Mouse (Mus musculus) megakaryocyte, adult 5-6 weeks (primary cell): ENCODE results near the gene Chchd2. TPM values are rescaled to one million over a fixed set of nuclear protein-coding genes. Genes with fewer than 3 reads are reported as not detected.

Experiments
- ATAC-seq: 2 replicates; pipeline ENCODE4 v1.8.0; 2016; ENCODE audit warnings: mild to moderate bottlenecking, inconsistent platforms; ENCODE audit not compliant: poor library complexity, severe bottlenecking
- total RNA-seq, 2 experiments: library from RNA; stranded (forward) in 1 of 2; stranded (reverse) in 1 of 2; fragments of 153-499, 151-499 nt in 1 of 2; fragments of 221-1000, 200-1000 nt in 1 of 2; gene quantifications; 2 replicates each; pipeline versions ENCODE4 v1.2.3 to v1.2.4; 2015 to 2017

The Chchd2 gene
- total RNA-seq, 2 experiments from 2014 or later, result 123 to 270 TPM

DNA sequence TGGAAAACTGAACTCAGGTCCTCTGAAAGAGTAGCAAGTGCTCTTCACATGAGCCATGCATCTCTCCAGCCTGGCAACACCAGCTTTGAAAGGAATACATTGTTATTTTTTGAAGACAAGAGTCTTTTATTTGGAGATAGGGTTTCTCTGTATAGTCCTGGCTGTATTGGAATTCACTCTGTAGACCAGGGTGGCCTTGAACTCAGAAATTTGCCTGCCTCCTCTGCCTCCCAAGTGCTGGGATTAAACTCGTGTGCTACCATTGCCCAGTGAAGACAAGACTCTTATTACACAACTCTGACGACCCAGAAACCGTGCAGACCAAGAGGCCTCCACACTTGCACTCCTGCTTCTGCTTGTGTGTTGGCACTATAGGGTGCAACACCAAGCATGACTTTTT lies 7.4 kb downstream of the Chchd2 start:
- no peak for ATAC-seq

DNA sequence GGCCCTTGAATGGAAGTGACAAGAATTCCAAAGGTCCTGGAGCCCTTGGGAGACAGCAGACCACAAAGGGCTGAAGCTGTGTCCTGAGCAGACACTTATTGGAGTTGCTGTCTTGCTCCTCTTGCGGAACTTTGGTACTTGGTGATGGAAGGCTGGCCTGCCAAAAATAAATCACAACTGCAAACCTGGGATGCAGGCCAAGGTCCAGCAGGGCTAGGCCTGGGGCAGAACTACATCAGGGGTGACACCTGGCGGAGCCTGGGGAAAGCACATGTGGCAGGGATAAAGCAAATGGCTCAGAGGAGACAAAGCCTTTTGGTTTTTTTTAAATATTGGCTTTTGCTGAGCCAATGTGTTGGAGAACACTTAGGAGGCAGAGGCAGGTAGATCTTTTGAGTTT lies 8.3 kb downstream of the Chchd2 start:
- 0 out of 2 replicates have a peak, but pooled peaks have one; percentile 24 for ATAC-seq

DNA sequence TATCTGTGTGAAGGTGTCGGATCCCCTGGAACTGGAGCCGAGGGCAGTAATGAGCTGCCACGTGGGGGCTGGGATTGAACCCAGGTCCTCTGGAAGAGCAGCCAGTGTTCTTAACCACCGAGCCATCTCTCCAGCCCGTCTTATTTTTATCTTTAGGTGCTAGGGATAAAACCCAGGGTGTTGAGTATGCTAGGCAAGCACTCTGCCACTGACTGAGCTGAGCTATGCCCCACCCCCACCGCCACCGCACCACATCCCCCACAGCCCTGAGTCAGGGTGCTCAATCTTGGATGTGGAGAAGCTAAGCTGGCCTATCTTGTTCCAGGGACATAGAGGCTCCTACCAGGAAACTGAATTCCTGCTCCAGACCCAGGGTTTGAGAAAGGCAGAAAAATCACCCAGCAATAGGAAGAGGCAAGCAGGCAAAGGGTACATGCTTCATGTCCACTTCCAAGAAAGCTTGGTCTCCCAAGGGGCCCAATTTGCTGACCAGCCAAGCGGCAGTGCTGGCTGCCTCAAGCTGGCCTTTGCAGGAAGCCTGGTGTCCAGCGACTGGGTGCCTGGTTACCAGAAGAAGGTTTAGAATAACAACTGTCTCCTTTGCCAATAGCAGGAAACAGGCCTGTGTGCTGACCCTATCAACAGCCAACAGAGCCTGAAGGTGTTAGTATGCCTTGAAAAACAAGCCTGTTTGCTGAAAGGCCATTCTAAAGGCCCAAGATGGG lies 9.4 kb downstream of the Chchd2 start:
- ATAC-seq, result no peak

DNA sequence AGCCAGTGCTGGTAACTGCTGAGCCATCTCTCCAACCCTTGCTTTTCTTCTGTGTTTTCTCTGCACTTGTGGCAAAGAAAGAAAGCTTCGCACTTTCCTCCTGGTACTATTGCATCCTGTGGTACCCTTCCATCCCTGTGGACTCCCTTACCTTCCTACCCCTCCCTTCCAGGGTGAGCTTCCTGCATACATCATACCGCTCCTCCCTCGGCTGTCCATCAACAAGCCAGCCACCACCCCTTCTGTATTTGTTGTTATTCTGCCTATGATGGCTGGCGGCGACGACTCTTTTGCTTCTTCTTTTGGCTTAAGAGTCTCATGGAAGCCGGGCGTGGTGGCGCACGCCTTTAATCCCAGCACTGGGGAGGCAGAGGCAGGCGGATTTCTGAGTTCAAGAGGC lies 12.2 kb downstream of the Chchd2 start:
- no peak for ATAC-seq

DNA sequence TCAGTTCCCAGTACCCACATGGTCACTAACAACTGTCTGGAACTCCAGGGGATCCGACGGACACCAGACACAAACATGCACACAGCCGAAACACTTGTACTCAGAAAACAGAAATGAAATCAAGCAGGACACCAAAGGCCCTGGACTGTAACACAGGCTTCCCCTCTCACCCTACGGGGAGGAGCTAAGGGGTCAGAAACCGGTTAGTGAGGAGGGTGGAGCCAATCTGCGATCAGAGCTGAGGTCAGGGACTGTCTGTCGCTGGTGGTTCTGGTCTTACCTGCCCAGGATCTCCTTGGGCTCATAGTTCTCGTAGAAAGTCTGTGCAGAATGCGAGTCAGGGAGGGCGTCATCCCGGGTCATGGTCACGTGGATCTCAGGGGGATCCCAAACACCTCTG lies 13.3 kb downstream of the Chchd2 start:
- no peak for ATAC-seq

DNA sequence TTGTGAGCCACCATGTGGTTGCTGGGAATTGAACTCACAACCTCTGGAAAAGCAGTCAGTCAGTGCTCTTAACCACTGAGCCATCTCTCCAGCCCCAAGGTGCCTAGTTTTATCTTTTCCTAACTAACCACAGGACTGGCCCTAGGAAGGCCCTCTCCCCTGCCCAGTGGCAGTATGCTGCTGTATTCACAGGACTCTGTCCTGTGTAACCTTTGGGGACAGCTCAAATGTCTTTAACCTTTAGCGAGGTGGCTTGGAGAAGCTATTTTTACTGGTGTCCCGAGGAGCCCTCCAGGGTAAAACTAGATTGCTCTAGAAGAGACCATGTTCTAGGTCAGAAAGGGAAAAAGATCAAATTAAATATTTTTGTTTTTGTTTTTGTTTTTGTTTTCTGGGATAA lies 16.0 kb downstream of the Chchd2 start:
- ATAC-seq, result no peak

DNA sequence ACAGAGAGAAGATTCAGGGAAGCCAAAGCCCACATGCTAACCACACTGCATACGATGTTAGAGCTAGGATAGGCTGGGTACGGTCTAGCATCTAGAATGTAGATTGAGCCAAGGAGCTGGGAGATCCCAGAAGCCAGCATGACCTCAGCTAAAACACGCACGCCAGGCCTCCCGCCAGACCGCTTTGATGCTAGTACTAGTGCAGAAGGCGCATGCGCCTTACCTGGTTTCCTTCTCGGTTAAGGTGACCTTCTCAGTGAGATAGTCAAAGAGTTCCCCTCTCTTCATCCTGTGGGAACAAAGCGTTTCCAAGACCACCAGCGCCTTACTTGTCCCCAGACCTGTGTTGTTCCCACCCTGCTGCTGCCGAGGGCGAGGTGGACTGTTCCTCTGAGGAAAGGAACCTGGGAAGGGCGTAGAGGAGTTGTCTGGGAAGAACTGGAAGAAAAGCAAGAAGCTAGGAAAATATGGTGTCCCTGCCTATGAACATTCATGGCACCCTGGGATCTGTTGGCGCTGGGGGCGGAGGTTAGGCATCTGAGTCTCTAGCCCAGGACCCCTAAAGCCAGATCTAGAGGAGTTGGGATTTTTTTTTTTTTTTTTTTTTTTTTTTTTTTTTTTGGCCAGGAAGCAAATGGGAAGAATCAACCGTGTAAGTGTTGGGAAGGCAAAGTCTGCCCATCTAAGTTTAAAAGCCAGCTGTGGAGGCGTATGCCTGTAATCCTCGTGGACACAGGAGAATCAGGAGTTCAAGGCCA lies 17.9 kb downstream of the Chchd2 start:
- ATAC-seq, result no peak

DNA sequence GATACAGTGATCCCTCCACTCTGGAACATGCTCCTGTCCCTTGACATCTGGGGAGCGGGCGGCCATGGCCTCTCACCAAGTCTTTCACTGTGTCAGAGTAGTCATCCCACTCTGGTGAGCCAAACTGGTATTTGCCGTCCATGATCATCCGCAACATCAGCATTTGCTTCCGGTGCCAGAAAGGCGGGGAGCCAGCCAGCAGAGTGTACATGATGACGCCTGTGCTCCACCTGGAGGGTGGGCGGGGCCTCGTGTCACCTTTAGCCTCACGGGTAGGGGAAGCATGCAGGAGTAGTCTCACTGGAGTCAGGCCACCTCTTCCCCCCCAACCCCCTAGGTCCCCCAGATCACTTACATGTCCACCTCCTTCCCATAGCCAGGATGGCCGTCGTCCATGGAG lies 21.4 kb downstream of the Chchd2 start:
- no peak for ATAC-seq

DNA sequence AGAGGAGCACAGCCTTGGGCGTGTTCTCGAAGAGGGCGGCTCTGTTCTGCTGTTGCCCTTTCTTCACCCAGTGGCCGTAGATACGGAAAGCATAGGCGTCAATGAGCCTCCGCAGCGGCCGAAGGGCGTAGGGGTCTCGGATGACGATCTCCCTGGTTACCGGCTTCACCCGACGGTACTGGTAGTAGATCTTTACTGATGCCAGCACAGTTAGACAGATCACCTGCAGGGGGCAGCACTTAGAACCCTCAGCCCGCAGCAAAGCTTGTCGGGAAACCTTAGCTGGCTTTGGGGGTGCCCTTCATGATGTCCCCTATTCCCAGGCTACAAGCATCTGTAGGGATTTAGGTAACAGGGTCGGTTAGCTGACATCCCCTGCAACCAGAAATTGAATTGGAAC lies 22.8 kb downstream of the Chchd2 start:
- peak; percentile 49; the same call in 1 of the 2 replicates for ATAC-seq

DNA sequence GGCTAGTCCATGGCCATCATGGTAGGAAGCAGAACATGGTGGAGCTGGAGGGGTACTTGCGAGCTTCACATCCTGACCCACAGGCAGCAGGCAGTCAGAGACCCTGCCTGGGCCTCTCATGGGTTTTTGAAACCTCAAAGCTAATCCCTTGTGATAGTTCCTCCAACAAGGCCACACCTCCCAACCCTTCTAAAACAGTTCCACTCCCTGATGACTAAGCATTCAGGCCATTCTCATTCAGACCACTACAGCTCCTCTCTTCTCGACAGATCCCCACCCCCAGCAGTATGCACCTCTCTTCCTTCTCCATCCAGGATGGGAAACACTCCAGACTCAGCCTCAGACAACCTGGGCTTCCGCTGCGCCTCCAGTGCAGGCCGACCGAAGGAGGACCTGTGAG lies 24.9 kb downstream of the Chchd2 start:
- ATAC-seq, result no peak

DNA sequence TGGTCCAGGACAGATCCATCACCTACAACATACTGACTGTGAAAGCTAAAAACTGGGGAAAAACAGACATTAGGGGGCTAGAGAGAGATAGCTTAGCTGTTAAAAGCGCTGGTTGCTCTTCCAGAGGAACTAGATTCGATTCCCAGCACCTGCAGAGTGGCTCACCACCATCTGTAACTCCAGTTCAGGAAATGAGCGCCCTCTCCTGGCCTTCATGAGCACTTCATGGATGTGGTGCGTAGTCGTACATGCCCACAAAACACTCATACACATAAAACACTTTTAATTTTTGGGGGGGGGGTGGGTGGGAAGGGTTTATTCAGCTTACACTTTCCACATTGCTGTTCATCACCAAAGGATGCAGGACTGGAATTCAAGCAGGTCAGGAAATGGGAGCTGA lies 30.9 kb downstream of the Chchd2 start:
- no peak for ATAC-seq

DNA sequence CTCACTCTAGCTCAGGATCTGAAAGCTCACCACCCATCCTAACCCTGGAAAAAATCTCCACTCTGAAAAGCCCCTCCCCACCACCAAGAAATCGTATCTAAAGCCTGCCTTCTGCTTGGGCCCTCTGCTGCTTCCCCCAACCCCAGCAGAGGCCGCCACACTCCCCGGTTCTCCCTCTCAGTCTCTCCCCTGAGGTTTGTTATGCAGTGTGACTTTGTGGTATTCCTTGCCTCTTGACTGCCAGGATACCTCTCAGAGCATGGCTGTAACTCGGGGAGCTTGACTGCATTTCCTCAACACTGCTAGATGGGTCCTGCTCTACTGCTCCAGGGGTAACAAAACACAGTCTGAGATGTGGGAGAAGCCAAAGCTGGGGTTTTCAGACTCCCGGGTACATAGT lies 32.1 kb downstream of the Chchd2 start:
- no peak for ATAC-seq

DNA sequence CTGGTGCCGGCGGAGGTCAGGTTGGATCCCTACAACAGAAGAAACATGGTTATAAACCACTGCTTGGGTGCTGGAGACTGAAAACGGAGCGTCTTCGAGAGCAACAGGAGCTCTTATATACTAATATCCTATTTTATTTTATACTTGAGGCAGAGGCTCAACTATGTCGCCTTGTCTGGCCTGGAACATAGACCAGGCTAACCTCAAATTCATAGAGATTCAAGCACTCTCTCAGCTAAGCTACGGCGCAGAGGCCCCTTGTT lies 39.8 kb downstream of the Chchd2 start:
- 0 out of 2 replicates have a peak, but pooled peaks have one; percentile 15 for ATAC-seq

DNA sequence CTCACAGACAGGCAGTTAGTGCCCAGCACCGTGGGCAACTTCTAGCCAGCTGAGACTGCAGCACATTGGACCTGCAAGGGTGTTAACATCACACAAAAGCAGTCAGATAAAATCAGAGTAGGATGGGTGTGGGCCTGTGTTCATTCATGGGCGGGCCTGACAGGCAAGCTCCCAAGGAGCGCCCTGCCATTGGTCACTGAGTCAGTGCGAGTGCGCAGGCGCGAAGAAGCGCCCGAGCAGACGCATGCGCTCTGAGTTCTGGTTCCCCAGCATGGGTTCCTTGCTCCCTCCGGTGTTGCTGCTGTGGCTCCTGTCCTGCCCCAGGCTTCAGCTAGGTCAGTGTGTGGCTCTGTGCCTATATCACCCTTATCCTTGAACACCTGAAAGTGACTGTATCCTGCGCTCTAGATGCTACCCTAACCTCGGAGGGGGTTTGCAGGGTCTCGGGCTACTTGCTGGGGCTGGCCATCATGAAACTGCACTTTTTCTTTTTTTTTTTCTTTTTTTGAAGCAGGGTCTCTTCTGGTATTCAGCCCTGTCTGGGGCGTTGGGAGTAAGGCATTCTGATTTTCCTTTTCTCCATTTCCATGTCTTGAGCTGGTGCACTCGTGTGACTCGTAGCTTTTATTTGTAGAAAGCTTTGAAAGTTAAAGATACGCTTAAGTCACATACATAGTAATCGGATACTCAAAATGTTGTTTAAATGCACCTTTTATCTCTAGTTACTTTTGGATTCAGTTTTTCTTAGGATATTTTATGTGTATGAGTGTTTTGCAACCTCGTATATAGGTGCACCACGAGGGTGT lies 40.3 kb downstream of the Chchd2 start, which contains the start of gene Sumf2:
Gene Sumf2, plus strand, starts transcription at position 235 of the 806 bp plus-strand sequence.
- peak; percentile 98 for ATAC-seq

DNA sequence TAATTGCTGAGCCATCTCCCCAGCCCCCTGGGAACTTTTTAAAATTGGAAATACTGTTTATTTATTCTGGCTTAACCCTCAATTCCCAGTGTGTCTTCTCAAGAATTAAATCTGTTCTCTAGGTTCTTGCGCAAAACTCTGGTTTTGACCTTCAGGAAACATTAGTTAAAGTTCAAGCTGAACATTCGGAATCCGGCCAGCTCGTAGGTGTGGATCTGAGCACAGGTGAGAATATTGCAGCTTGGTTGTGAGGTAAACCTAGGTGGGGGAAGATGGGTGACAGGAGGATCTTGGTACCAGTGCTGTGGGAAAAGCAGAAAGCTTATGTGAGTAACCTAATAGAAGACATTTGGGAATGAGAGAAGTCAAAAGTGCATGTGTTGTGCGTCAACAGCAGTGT lies 42.4 kb downstream of the Chchd2 start:
- no peak for ATAC-seq

Other genes starting within 250 kb of the Chchd2 start
- gene Zfp11, start 217.4 kb downstream of the Chchd2 start, total RNA-seq (2015), result 1.7 and 2.0 TPM in 2 replicates
- 1.5 and 1.6 TPM in 2 replicates for gene Zfp11, start 217.4 kb downstream of the Chchd2 start, total RNA-seq (2017)
- gene Sept14, start 179.0 kb downstream of the Chchd2 start, total RNA-seq (2015), result not detected in 2 replicates
- not detected in 2 replicates for gene Sept14, start 179.0 kb downstream of the Chchd2 start, total RNA-seq (2017)
- 106 and 130 TPM in 2 replicates for gene Mrps17, start 172.0 kb downstream of the Chchd2 start, total RNA-seq (2015)
- gene Mrps17, start 172.0 kb downstream of the Chchd2 start, total RNA-seq (2017), result 52.3 and 78.1 TPM in 2 replicates
- 26.3 and 29.6 TPM in 2 replicates for gene Nipsnap2, start 162.4 kb downstream of the Chchd2 start, total RNA-seq (2015)
- 26.5 and 29.3 TPM in 2 replicates for gene Nipsnap2, start 162.4 kb downstream of the Chchd2 start, total RNA-seq (2017)
- gene Psph, start 100.0 kb downstream of the Chchd2 start, total RNA-seq (2015), result 8.8 and 11.1 TPM in 2 replicates
- gene Psph, start 100.0 kb downstream of the Chchd2 start, total RNA-seq (2017), result 9.8 and 10.3 TPM in 2 replicates
- 3.7 TPM in 2 replicates for gene Sumf2, start 40.5 kb downstream of the Chchd2 start, total RNA-seq (2015)
- gene Sumf2, start 40.5 kb downstream of the Chchd2 start, total RNA-seq (2017), result 13.5 and 18.7 TPM in 2 replicates
- gene Zbed5, start 8.3 kb upstream of the Chchd2 start, total RNA-seq (2015), result 0.07 TPM in 1 of 2 replicates, not detected in the other
- not detected in 2 replicates for gene Zbed5, start 8.3 kb upstream of the Chchd2 start, total RNA-seq (2017)
- gene Phkg1, start 11.1 kb upstream of the Chchd2 start, total RNA-seq (2015), result not detected in 2 replicates
- 0.41 TPM in 1 of 2 replicates, not detected in the other for gene Phkg1, start 11.1 kb upstream of the Chchd2 start, total RNA-seq (2017)
- gene Nupr1l, start 21.1 kb upstream of the Chchd2 start, total RNA-seq (2015), result 0.71 and 2.9 TPM in 2 replicates
- gene Nupr1l, start 21.1 kb upstream of the Chchd2 start, total RNA-seq (2017), result 0.66 and 2.1 TPM in 2 replicates
- 34.7 and 39.4 TPM in 2 replicates for gene Vkorc1l1, start 54.5 kb upstream of the Chchd2 start, total RNA-seq (2015)
- 17.9 and 18.6 TPM in 2 replicates for gene Vkorc1l1, start 54.5 kb upstream of the Chchd2 start, total RNA-seq (2017)
- gene Gusb, start 115.6 kb upstream of the Chchd2 start, total RNA-seq (2015), result 101 and 111 TPM in 2 replicates
- 63.9 and 70.8 TPM in 2 replicates for gene Gusb, start 115.6 kb upstream of the Chchd2 start, total RNA-seq (2017)
- 20.2 and 29.5 TPM in 2 replicates for gene Asl, start 141.8 kb upstream of the Chchd2 start, total RNA-seq (2015)
- gene Asl, start 141.8 kb upstream of the Chchd2 start, total RNA-seq (2017), result 21.3 and 25.7 TPM in 2 replicates
- 49.4 and 54.0 TPM in 2 replicates for gene Crcp, start 141.8 kb upstream of the Chchd2 start, total RNA-seq (2015)
- 48.3 and 53.8 TPM in 2 replicates for gene Crcp, start 141.8 kb upstream of the Chchd2 start, total RNA-seq (2017)
- gene Tpst1, start 185.9 kb upstream of the Chchd2 start, total RNA-seq (2015), result 14.9 and 18.5 TPM in 2 replicates
- 8.2 and 12.4 TPM in 2 replicates for gene Tpst1, start 185.9 kb upstream of the Chchd2 start, total RNA-seq (2017)